Mouse (Mus musculus): ENCODE results near the gene Six5.

- no peak for TF ChIP-seq CTCF (IDR thresholded peaks at IDR 0.05; ENCODE audit: control insufficient read depth, insufficient read depth, insufficient read length)
- no peak for TF ChIP-seq MYOD1 (IDR thresholded peaks at IDR 0.05; ENCODE audit: control insufficient read depth, insufficient read length, low read depth)
- no peak for TF ChIP-seq MAX (IDR thresholded peaks at IDR 0.05)
Measured at GRCm38 (mm10) chr7:19051161-19051560, 43.2 kb upstream of the Six5 start.
